Mouse (Mus musculus) megakaryocyte, embryonic 14.5 days (primary cell): Measurements from ENCODE around the gene Rhobtb1. TPM values are rescaled to one million over a fixed set of nuclear protein-coding genes. Genes with fewer than 3 reads are reported as not detected.

Source experiments
- H3K27me3 ChIP-seq: replicated peaks from 2 replicates; pipeline ENCODE3; 2012; ENCODE audit warnings: inconsistent platforms
- H3K36me3 ChIP-seq: replicated peaks from 2 replicates; pipeline ENCODE3; 2012; ENCODE audit warnings: low read length, inconsistent platforms, mixed read lengths
- H3K4me1 ChIP-seq: 2 replicates; pipeline ENCODE4 v1.6.1; 2012; ENCODE audit warnings: inconsistent platforms
- H3K4me3 ChIP-seq: replicated peaks from 2 replicates; pipeline ENCODE3; 2012; ENCODE audit warnings: moderate library complexity, mild to moderate bottlenecking, inconsistent platforms
- H3K9me3 ChIP-seq: 2 replicates; pipeline ENCODE4 v1.6.1; 2012; ENCODE audit warnings: inconsistent platforms
- FLI1 ChIP-seq: IDR thresholded peaks from 2 replicates; pipeline ENCODE4 v1.6.1; 2012; ENCODE audit warnings: low read length, inconsistent platforms, mixed read lengths
- GATA1 ChIP-seq: IDR thresholded peaks from 3 replicates; pipeline ENCODE4 v1.6.1; 2012; ENCODE audit warnings: mixed read lengths, low read length, inconsistent platforms, borderline replicate concordance
- polyA plus RNA-seq: library from polyadenylated mRNA; stranded (reverse); fragments of >175 nt; gene quantifications from 2 replicates; pipeline ENCODE4 v1.2.3, GENCODE M21; 2012; ENCODE audit warnings: low replicate concordance; ENCODE audit not compliant: insufficient read depth

Gene Rhobtb1
- polyA plus RNA-seq, 1 experiment = 3.5 TPM

DNA sequence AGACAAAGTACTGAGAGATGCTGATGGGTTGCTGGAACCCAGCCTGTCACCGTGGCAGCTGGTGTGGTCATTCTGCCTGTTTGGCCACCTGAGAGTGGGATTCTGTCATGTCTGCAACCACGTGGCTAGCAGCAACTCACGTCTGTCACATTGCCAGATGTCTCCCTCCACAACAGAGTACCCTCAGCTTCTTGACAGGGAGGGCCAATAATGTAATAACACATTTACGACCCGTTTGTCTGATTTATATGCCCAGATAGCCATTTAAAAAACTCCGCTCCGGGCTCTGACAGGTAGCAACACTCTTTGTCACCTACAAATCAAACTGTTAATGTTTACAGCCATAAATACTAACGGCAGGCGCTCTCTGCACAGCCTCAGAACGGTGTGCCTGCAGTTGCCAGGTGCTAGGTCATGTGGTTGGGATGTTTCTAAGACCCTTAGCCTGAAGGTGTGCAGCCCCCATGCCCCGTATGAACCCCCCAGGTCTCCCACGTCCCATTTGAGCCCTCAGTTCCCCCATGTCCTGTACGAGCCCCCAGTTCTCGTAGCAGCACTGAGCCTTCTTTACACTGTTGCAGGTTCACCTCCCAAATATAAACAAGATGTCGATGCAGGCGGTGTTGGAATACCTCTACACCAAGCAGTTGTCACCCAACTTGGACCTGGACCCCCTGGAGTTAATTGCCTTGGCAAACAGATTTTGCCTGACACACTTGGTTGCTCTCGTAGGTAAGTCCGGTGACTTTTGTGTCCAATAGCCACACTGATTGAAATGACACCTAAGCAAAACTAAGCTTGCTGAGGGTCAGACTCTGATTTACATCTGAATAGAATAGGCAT lies 127.8 kb downstream of the Rhobtb1 start:
- TF ChIP-seq FLI1 = no peak
- no peak for TF ChIP-seq GATA1
- Histone ChIP-seq H3K27me3 (no peaks in the 10 kb centered on the region), H3K4me3 (no peak overlapping the region), H3K4me1 (no peaks in the 10 kb centered on the region), H3K9me3 (peaks cover 8% of the 10 kb centered on the region), H3K36me3 (peaks cover 91% of the 10 kb centered on the region)

DNA sequence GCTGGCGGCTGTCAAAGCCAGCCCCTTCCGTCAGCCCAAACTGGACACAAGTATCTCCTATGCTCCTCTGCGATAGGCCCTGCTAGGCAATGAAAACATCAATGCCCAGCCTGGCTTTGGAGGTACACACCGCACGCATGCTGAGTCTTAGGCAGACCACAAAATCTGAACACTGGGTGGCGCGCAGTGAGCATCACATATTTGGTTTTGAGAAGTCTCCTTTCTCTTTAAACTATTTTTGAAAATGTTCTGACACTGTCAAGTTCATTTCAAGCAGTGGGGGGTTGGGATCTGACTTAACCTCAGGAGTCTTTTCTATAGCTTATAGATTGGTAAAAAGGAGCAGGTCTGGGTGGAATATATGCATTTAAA lies 128.4 kb downstream of the Rhobtb1 start:
- Histone ChIP-seq H3K27me3 (no peaks in the 10 kb centered on the region), H3K9me3 (peaks cover 8% of the 10 kb centered on the region), H3K36me3 (peaks cover 91% of the 10 kb centered on the region), H3K4me1 (no peaks in the 10 kb centered on the region), H3K4me3 (no peak overlapping the region)
- no peak for TF ChIP-seq GATA1
- no peak for TF ChIP-seq FLI1

- Histone ChIP-seq H3K9me3 (no peaks in the 10 kb centered on the region), H3K27me3 (no peaks in the 10 kb centered on the region), H3K4me3 (no peak overlapping the region), H3K36me3 (peaks cover 90% of the 10 kb centered on the region), H3K4me1 (peaks cover 3% of the 10 kb centered on the region; the same call in 1 of the 2 replicates)
- no peak for TF ChIP-seq GATA1
- no peak for TF ChIP-seq FLI1
Observed at GRCm38 (mm10) chr10:69286939-69287338, 135.7 kb downstream of the Rhobtb1 start.

DNA sequence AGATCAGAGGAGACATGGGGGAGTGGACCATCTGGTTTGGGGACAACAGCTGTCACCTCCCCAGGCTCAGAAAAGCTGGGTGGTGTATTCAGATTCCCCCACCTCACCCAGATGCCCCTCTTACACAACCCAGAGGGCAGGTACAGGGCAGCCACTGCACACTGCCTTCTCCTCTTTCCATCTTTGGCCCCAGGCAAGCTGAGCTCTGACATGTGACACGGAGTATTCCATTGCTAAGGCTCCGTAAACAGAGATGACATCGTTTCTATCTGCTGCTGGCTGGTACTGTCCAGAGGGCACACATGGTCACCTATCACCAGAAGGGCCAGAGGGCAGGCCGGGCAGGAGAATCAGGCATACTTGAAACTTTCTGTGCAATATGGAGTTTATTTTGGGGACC lies 136.9 kb downstream of the Rhobtb1 start:
- Histone ChIP-seq H3K27me3 (no peaks in the 10 kb centered on the region), H3K9me3 (peaks cover 3% of the 10 kb centered on the region; the same call in 1 of the 2 replicates), H3K4me1 (peaks cover 3% of the 10 kb centered on the region; the same call in 1 of the 2 replicates), H3K4me3 (no peak overlapping the region), H3K36me3 (peaks cover 79% of the 10 kb centered on the region)
- no peak for TF ChIP-seq GATA1

GRCm38 (mm10) chr10:69288720-69289119 lies 137.5 kb downstream of the Rhobtb1 start:
- Histone ChIP-seq H3K4me1 (peaks cover 3% of the 10 kb centered on the region; the same call in 1 of the 2 replicates), H3K36me3 (peaks cover 72% of the 10 kb centered on the region), H3K4me3 (no peak overlapping the region), H3K27me3 (peaks cover under 1% of the 10 kb centered on the region), H3K9me3 (peaks cover 4% of the 10 kb centered on the region)
- TF ChIP-seq GATA1 (no peak), FLI1 (no peak)

DNA sequence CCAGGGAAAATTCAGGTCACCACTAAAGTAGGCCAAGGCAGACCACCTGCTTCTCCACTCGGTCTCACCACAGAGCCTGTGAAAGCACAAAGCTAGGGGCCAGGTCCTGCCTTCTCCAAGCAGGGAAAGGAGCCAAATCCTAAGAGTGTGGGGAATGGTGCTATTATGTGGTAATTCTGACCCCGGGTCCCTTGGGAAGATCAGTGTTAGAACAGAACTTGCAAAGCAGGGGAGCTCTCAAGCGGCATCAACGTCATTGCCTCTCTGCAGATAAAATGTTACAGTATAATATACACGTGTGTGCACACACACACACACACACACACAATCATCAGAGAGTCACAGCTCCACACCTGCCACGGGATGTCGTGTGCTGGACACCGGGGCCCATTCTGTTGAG lies 139.5 kb downstream of the Rhobtb1 start:
- H3K4me1 ChIP-seq = peaks cover 10% of the 10 kb centered on the region
- H3K9me3 ChIP-seq = peaks cover 8% of the 10 kb centered on the region
- H3K27me3 ChIP-seq = peaks cover 4% of the 10 kb centered on the region
- H3K36me3 ChIP-seq = peaks cover 52% of the 10 kb centered on the region
- no peak for TF ChIP-seq GATA1
- no peak for TF ChIP-seq FLI1
- H3K4me3 ChIP-seq = no peak overlapping the region

DNA sequence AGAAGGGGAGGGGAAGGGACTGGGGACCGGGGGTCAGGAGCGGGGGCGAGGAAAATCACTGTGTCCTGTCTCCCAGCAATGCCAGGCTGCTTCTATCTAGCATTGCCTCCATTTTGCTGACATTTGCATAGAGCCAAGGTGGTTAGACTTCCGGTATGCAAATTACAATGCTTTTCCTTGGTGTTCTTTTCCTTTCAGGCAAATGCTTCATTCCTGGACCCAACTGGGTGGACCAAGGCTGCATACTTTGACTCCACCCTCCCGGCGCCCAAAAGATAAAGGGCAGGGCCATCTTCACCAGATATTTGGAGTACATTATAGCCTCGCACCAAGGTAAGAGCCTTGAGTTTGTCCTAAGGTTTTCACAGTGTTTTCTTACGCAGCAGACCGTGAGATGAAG lies 144.7 kb downstream of the Rhobtb1 start:
- Histone ChIP-seq H3K4me3 (no peak overlapping the region), H3K27me3 (peaks cover 7% of the 10 kb centered on the region), H3K36me3 (peaks cover under 1% of the 10 kb centered on the region), H3K4me1 (peaks cover 7% of the 10 kb centered on the region), H3K9me3 (peaks cover 20% of the 10 kb centered on the region)
- TF ChIP-seq FLI1 (no peak), GATA1 (no peak)

GRCm38 (mm10) chr10:69299985-69300384 lies 148.8 kb downstream of the Rhobtb1 start:
- H3K4me3 ChIP-seq = no peak overlapping the region
- H3K9me3 ChIP-seq = peaks cover 12% of the 10 kb centered on the region
- TF ChIP-seq GATA1 = no peak
- no peak for TF ChIP-seq FLI1
- peaks cover 5% of the 10 kb centered on the region for H3K27me3 ChIP-seq
- no peaks in the 10 kb centered on the region for H3K36me3 ChIP-seq
- no peaks in the 10 kb centered on the region for H3K4me1 ChIP-seq

DNA sequence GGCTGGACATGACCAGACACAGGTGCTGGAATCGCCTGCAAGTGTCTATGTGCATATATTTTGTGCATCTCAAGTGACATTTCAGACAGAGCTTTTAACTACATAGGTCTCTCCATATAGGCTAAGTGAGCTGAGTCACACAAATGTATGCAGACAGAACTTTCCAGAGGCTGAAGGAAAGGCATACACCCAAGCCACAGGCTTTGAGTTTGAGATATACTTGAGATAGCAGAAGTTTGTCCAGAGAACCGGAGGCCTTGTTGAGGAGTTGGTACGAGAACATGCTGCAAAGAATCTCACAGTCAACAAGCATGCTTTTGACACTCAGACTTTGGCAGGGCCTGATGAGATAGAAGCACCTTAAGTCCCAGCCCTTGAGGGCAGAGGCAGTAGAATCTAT lies 151.4 kb downstream of the Rhobtb1 start:
- H3K9me3 ChIP-seq = peaks cover 8% of the 10 kb centered on the region
- H3K36me3 ChIP-seq = no peaks in the 10 kb centered on the region
- H3K4me3 ChIP-seq = no peak overlapping the region
- TF ChIP-seq GATA1 = no peak
- H3K4me1 ChIP-seq = peaks cover 12% of the 10 kb centered on the region
- peaks cover 5% of the 10 kb centered on the region for H3K27me3 ChIP-seq

DNA sequence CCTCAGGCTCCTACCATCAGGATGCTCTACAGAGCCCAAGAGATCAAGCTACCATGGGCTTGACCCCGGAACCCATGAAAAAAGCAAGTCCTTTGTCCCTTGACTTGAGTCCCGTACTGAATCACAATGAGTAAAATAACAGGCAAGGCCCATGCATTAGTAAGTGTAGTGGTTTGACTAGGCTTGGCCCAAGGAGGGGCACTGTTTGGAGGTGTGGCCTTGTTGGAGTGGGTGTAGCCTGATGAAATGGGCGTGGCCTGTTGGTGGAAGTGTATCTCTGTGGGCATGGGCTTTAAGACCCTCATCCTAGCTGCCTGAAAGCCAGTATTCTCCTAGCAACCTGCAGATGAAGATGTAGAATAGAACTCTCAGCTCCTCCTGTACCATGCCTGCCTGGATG lies 153.6 kb downstream of the Rhobtb1 start:
- peaks cover 3% of the 10 kb centered on the region; the same call in 1 of the 2 replicates for H3K9me3 ChIP-seq
- TF ChIP-seq FLI1 = no peak
- TF ChIP-seq GATA1 = no peak
- peaks cover 12% of the 10 kb centered on the region for H3K4me1 ChIP-seq
- H3K36me3 ChIP-seq = no peaks in the 10 kb centered on the region
- H3K27me3 ChIP-seq = peaks cover 14% of the 10 kb centered on the region
- H3K4me3 ChIP-seq = no peak overlapping the region
